Mouse (Mus musculus) bone marrow macrophage, adult 2 months (primary cell): ENCODE measurements around the gene Acaa1b. TPM values are rescaled to one million over a fixed set of nuclear protein-coding genes. Genes with fewer than 3 reads are reported as not detected.

Source experiments
- H3K27ac ChIP-seq: 2 replicates; pipeline ENCODE4 v1.5.1; 2012; ENCODE audit warnings: low read depth, low read length; ENCODE audit not compliant: insufficient read depth
- H3K4me1 ChIP-seq: 2 replicates; pipeline ENCODE4 v1.6.1; 2012; ENCODE audit warnings: low read length; ENCODE audit not compliant: control insufficient read depth, insufficient read depth
- H3K4me3 ChIP-seq: 2 replicates; pipeline ENCODE4 v1.5.1; 2012; ENCODE audit warnings: mild to moderate bottlenecking, low read length, moderate library complexity; ENCODE audit not compliant: insufficient read depth
- CTCF ChIP-seq: IDR thresholded peaks from 2 replicates; pipeline ENCODE4 v1.5.1; 2012; ENCODE audit warnings: low read depth, mild to moderate bottlenecking, low read length, moderate library complexity
- POLR2A ChIP-seq: IDR thresholded peaks from 2 replicates; pipeline ENCODE4 v1.6.1; 2012; ENCODE audit warnings: mild to moderate bottlenecking, low read depth, low read length, borderline replicate concordance
- polyA plus RNA-seq: library from polyadenylated mRNA; stranded (reverse); fragments of >200 nt; gene quantifications from 2 replicates; pipeline ENCODE4 v1.2.4, GENCODE M21; 2012; ENCODE audit not compliant: missing spikeins, insufficient read depth, insufficient read length

Gene Acaa1b
- polyA plus RNA-seq, result not detected in 2 replicates

GRCm38 (mm10) chr9:119156278-119157201 lies at the start of gene Acaa1b:
Acaa1b (minus strand) TSS chr9:119157093.
- Histone ChIP-seq H3K27ac (no peak within 1 kb of the TSS), H3K4me1 (no peaks in the 10 kb centered on the region), H3K4me3 (peak within 1 kb of the TSS; percentile 46)
- TF ChIP-seq CTCF, result peak; percentile 66
- no peak for TF ChIP-seq POLR2A

DNA sequence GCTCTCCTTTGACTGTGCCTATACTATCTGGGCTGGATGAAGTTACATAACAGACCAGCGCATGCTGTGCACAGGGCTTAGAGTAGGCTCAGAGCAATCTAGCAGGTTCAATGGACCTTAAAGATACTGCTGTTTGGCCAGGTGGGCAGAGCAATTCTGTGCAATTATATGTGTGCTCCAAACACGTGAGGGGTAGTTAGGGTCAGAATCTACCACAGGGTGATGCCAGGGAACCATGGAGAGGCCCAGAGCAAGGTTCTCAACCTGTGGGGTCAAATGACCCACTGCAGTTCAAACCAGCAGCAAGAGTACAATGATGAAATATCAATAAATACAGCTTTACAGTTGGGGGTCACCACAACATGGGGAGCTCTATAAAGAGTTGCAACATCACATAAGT lies 49.8 kb upstream of the Acaa1b start:
- H3K27ac ChIP-seq, result no peak overlapping the region
- TF ChIP-seq POLR2A, result no peak
- no peak for TF ChIP-seq CTCF
- H3K4me3 ChIP-seq, result no peak overlapping the region

GRCm38 (mm10) chr9:119205756-119206155 lies 48.9 kb upstream of the Acaa1b start:
- H3K27ac ChIP-seq, result no peak overlapping the region
- no peak for TF ChIP-seq CTCF
- TF ChIP-seq POLR2A, result no peak

More for the DNA sequence above, 49.8 kb upstream of the Acaa1b start:
- no peaks in the 10 kb centered on the region for H3K4me1 ChIP-seq

GRCm38 (mm10) chr9:119203617-119204016 lies 46.7 kb upstream of the Acaa1b start:
- Histone ChIP-seq H3K4me3 (no peak overlapping the region), H3K27ac (no peak overlapping the region), H3K4me1 (no peaks in the 10 kb centered on the region)
- no peak for TF ChIP-seq CTCF
- no peak for TF ChIP-seq POLR2A

More at GRCm38 (mm10) chr9:119205756-119206155, 48.9 kb upstream of the Acaa1b start:
- H3K4me1 ChIP-seq, result no peaks in the 10 kb centered on the region
- H3K4me3 ChIP-seq, result no peak overlapping the region

DNA sequence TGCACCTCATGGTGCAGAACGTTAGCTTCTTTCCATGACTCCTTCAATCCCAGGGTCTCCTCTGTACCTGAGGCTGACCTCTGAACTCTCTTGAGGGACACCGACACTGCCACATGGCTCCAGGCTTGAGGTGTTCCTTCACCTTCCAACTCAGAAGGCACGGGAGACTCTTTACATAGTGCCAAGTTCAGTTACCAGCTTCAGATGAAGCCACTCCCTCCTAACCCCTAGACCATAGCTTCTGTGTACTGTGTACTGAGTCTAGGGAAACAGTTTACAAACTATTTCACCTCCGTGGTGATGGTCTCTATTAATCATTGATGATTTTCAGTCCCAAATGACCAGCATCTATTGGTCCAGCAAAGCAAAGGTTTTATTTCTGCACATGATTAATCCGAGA lies 44.8 kb upstream of the Acaa1b start:
- no peaks in the 10 kb centered on the region for H3K4me1 ChIP-seq
- no peak for TF ChIP-seq POLR2A
- H3K27ac ChIP-seq, result no peak overlapping the region
- H3K4me3 ChIP-seq, result no peak overlapping the region

DNA sequence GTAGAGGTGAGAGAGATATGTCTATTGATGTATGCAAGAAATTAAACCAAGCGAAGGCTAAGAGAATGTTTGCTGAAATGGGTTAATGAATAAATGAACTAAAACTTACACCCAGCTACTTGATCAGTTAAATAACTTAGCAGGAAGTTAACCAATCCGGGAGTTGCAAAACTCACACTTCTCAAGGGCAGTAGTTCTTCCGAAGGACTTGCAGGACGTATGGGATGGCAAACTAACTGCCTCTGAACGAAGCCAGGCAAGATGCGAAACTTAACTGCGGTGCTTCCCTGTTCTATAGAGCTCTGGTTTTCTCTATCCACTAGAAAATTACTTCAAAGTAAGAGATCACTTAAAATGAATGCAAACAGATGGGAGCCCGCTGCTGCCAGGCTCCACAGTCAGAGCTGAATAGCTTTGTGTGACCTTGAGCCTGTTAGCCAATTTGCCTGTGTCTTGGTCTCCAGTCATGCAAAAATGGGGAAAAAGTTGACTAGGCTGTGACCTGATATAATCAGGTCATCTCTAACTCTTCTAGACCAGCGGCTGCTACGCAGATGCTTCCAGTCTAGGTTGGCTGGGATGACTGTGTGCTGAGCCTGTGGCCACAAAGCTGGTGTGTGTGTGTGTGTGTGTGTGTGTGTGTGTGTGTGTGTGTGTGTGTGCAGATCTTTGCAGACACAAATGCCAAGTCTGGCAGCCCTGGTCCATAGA lies 42.4 kb upstream of the Acaa1b start:
- TF ChIP-seq POLR2A (no peak), CTCF (no peak)
- no peak overlapping the region for H3K27ac ChIP-seq
- no peaks in the 10 kb centered on the region for H3K4me1 ChIP-seq
- H3K4me3 ChIP-seq, result no peak overlapping the region

DNA sequence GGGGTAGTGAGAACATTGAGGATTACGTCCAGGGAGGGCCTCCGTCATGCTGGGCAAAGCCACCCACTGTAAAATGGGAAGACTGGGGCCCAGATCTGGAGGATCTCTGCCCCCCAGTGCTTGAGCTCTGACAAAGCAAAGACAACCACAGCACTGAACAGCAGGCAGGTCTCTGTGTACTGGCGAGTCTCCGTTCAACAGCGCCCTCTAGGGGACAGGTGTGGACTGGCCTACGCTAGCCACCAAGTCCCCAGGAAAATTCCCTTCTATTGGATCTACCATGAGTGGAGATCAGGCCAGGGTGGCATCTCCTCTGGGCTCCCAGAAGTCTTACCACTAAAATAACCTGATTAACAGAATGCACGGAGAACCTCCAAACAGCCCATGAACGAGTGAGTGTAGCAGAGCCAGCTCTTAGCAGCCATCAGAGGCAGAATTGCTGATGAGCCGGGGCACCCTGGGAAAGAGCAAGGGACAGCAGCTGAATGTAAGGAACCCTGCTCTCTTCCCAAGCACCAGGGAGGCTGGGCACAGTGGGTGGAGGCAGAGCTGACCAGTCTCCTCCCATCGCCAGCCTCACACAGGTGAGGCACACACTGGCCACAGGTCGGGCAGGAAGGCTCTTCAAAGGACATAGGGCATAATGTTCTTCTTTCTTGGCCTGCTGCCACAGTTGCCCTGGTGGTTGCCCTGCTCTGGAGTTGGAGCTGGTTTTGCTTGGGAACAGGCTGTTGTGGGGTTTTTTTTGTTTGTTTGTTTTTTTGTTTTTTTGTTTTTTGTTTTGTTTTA lies 35.5 kb upstream of the Acaa1b start:
- TF ChIP-seq POLR2A (no peak), CTCF (peak; percentile 59)
- no peak overlapping the region for H3K4me3 ChIP-seq
- no peak overlapping the region for H3K27ac ChIP-seq
- no peaks in the 10 kb centered on the region for H3K4me1 ChIP-seq

DNA sequence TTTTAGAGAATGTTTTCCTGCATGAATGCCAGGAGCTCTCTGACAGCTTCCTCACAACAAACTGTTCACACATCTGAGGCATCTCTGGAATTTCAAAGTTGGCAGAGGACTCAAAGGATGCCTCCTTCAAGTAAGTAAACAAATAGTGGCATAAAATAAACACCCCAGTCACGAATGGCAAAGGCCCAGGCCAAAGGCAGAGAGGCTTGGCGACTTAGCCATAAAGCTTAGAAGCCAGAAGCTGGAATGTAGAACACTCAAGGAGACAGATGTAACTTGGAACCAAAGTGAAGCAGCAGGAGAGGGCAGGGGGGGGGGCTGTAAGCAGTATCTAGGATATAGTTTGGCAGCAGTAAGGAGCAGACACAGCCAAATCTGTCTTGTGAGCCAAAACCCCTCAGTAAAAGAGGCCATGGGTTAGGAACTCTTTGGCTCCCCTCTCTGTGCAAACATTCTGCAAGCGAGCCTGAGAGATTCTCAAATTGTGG lies 24.4 kb upstream of the Acaa1b start:
- no peak overlapping the region for H3K27ac ChIP-seq
- TF ChIP-seq CTCF (no peak), POLR2A (no peak)
- no peaks in the 10 kb centered on the region; the same call in 1 of the 2 replicates for H3K4me1 ChIP-seq
- no peak overlapping the region for H3K4me3 ChIP-seq

- Histone ChIP-seq H3K4me3 (no peak overlapping the region), H3K4me1 (no peaks in the 10 kb centered on the region; the same call in 1 of the 2 replicates), H3K27ac (no peak overlapping the region)
- no peak for TF ChIP-seq CTCF
- no peak for TF ChIP-seq POLR2A
Observed at GRCm38 (mm10) chr9:119179292-119179691, 22.4 kb upstream of the Acaa1b start.

DNA sequence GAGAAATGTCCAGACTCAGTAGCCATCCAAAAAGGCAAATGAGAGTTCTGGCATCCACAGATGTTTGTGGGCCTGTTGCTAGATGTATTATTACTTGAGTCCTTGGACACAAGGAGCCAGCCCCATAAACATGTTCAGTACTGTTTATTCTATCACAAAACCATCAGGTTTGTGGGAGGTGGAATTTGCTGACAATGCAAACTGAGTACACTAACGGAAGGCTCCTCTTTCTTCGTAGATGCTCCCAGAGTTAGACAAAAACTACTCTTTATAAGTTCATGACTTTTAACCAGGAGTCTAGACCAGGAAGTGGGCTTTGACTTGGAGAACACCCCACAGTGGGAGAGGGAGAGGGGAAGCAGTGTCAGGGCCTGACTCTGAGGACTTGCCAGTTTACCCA lies 10.7 kb upstream of the Acaa1b start:
- no peak for TF ChIP-seq CTCF
- TF ChIP-seq POLR2A, result no peak

More for the DNA sequence above, 10.7 kb upstream of the Acaa1b start:
- Histone ChIP-seq H3K4me1 (peaks cover 5% of the 10 kb centered on the region), H3K27ac (no peak overlapping the region), H3K4me3 (no peak overlapping the region)
